Comparison of ENCODE assay signal across 8 mouse cellular contexts in the genomic region with DNA sequence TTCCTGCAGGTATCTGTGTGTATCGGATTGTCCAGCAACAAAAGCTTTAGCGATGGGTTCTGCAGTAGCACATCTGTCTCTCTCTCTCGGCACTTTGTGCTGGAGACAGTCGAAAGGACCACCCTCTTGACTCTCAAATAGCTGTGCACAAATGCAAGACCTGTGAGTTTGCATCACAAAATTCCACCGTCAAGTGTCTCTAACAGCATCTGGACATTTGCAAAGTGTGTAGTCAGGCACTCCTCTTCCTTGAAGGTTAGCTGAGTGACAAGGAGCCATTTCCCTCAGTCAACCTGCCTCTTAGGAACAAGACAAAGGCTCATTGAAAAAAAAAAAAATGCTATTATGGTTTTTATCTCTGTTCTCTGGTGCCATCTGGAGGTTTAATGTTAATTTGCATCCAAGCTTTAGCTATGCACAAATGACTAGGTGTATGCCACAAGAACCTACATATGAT. TPM values are rescaled to one million over a fixed set of nuclear protein-coding genes. Genes with fewer than 3 reads are reported as not detected.
DNase-seq lines count a peak whose midpoint lies in the region; ATAC-seq lines count a peak whose summit lies in the region.

No protein-coding gene starts in this region.

- H3K4me1 ChIP-seq in embryonic facial prominence, embryonic 12.5 days: peaks cover 21% of the 10 kb centered on the region
- peaks cover 21% of the 10 kb centered on the region for H3K4me1 ChIP-seq in midbrain, embryonic 13.5 days (replicated peaks)

- H3K36me3 ChIP-seq in embryonic facial prominence, embryonic 12.5 days: no peaks in the 10 kb centered on the region
- H3K36me3 ChIP-seq in midbrain, embryonic 13.5 days: no peaks in the 10 kb centered on the region

- no peak overlapping the region for H3K4me2 ChIP-seq in embryonic facial prominence, embryonic 12.5 days (replicated peaks)
- peak overlapping the region; percentile 40 for H3K4me2 ChIP-seq in midbrain, embryonic 13.5 days (replicated peaks)

- 44% methylated on average over 5 of the region's 5 CpGs for WGBS in embryonic facial prominence, embryonic 12.5 days
- WGBS in midbrain, embryonic 13.5 days: 36% methylated on average over 5 of the region's 5 CpGs

- no peak overlapping the region; the same call in 1 of the 2 replicates for H3K9ac ChIP-seq in embryonic facial prominence, embryonic 12.5 days
- H3K9ac ChIP-seq in midbrain, embryonic 13.5 days (replicated peaks): peak overlapping the region; percentile 46

- no peaks in the 10 kb centered on the region for H3K27me3 ChIP-seq in embryonic facial prominence, embryonic 12.5 days
- H3K27me3 ChIP-seq in midbrain, embryonic 13.5 days: no peaks in the 10 kb centered on the region

- no peak for ATAC-seq in embryonic facial prominence, embryonic 12.5 days (ENCODE audit: insufficient number of reproducible peaks, insufficient read depth, low FRiP score, low TSS enrichment)
- ATAC-seq in midbrain, embryonic 13.5 days: peak; percentile 65

- no peak overlapping the region for H3K4me3 ChIP-seq in embryonic facial prominence, embryonic 12.5 days
- peak overlapping the region; percentile 9 for H3K4me3 ChIP-seq in midbrain, embryonic 13.5 days (replicated peaks)

- H3K9me3 ChIP-seq in embryonic facial prominence, embryonic 12.5 days: no peaks in the 10 kb centered on the region
- no peaks in the 10 kb centered on the region for H3K9me3 ChIP-seq in midbrain, embryonic 13.5 days

- H3K27ac ChIP-seq in embryonic facial prominence, embryonic 12.5 days: 0 out of 2 replicates have a peak overlapping the region, but pooled peaks have one; percentile 23
- peak overlapping the region; percentile 84 for H3K27ac ChIP-seq in midbrain, embryonic 13.5 days

- DNase-seq in layer of hippocampus, adult 11-12 months (ENCODE audit: low spot score): peak; percentile 69
- DNase-seq in layer of hippocampus, adult 8-10 months (ENCODE audit: low spot score in 2 of 2): no peak
- DNase-seq in NIH3T3 (ENCODE audit: low read depth): peak; percentile 76
- peak; percentile 75 for DNase-seq in hindlimb bud, embryonic 11.5 days (ENCODE audit: extremely low spot score, low read depth, low spot score)
- no peak for DNase-seq in urinary bladder, postnatal 10 days (ENCODE audit: low spot score)
- DNase-seq in spleen, postnatal 10 days (ENCODE audit: low spot score in 2 of 2): no peak

RNA-seq across cellular contexts. Expression of gene Tmc3, which starts 34.7 kb away (rescaled TPM):
- total RNA-seq in layer of hippocampus, adult 8-10 months (2022): under 1 TPM; 0.41 to 0.75 (median 0.49) TPM
- 1.7 and 1.8 TPM in 2 replicates for polyA plus RNA-seq in embryonic facial prominence, embryonic 12.5 days (2016; fragmentation: Nextera tagmentation; extraction: Ambion mirVana)
- 0.40 and 0.54 TPM in 2 replicates for polyA plus RNA-seq in midbrain, embryonic 13.5 days (2015; fragmentation: Nextera tagmentation; extraction: Ambion mirVana)

Comparison
In these comparisons a context has a peak if more than half of its experiments do, and no peak if none do; other contexts are left out.
1. DNase-seq: peak in layer of hippocampus, adult 11-12 months (single experiment), NIH3T3 (single experiment) and hindlimb bud, embryonic 11.5 days (single experiment); none in layer of hippocampus, adult 8-10 months (0 of 2), urinary bladder, postnatal 10 days (single experiment) and spleen, postnatal 10 days (0 of 2).